Mouse (Mus musculus) neutrophil, adult 59 days (primary cell): ENCODE results near the gene Olfr284. TPM values are rescaled to one million over a fixed set of nuclear protein-coding genes. Genes with fewer than 3 reads are reported as not detected.

Experiments
- total RNA-seq, 2 experiments: library from RNA; stranded (reverse); gene quantifications; 1 replicate in 1 of 2; 2 replicates in 1 of 2; pipeline ENCODE4 v1.2.4; 2023

Olfr284 gene
- total RNA-seq, result not detected

DNA sequence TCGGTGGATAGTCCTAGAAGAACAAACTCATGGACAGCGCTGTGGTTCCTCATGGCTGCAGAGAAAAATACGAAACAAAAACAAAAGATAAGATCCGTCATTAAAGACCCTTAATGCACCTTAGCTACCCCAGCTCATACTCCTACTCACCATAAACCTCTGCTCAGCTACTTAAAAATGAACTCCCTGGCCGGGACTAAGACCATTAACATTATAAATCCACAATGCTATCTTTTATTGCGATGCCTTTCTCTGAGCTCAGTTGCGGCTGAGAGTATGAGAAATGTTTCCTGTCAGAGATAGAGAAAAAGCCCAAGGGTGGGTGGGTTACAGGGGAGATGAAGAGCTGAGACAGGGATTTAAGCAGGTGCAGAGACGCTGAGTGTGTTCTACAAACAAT, at the start of gene Olfr284:
Olfr284 (minus strand) TSS at position 101 of the 400 bp plus-strand sequence.

DNA sequence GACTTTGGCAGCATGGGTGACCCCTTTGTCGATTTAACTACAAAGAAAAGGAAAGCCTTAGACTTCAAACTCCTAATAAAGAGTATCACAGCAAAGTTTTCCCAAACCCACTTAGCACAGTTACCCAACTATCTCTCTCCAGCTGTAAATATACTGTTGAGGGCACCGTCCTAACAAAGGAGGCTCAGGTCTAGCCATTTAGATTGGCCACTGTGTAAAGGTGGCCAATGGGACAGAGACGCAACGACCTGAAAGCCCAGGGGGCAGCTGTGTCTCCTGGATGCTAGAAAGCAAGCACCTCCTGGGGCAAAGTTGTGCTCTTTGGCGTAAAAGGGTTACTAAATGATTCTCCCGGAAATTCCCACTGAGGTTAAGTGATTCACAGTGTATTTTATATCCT, 40.1 kb upstream of the Olfr284 start, which contains the start of gene Olfr283:
Olfr283 (minus strand) TSS at position 101 of the 400 bp plus-strand sequence.

DNA sequence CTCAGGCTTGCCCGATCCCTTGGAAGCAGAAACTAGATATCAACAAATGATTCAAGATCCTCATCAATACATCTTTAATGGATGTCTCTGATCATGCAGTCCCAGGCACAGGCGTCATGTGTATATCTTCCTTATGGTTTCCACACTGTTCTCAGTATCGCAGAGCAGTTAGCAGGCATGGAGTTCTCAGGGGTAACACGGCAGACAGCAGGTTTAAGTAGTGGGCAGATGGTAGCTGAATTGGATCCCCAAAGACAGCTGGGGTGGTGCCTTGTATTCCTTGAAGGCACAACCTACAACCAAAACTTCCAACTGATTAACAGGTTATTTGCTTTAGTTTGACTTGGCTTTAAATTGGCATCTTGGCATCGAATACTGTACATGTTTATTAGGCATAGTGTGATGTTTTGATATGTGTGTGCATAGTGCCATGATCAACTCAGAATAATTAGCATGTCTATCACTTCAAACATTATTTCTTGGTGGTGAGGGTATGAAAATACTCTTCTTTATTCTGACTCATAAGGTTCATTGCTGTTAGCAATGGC, 23.5 kb downstream of the Olfr284 start, which contains the start of gene Olfr285:
Olfr285 (minus strand) TSS at position 177 of the 548 bp plus-strand sequence.

DNA sequence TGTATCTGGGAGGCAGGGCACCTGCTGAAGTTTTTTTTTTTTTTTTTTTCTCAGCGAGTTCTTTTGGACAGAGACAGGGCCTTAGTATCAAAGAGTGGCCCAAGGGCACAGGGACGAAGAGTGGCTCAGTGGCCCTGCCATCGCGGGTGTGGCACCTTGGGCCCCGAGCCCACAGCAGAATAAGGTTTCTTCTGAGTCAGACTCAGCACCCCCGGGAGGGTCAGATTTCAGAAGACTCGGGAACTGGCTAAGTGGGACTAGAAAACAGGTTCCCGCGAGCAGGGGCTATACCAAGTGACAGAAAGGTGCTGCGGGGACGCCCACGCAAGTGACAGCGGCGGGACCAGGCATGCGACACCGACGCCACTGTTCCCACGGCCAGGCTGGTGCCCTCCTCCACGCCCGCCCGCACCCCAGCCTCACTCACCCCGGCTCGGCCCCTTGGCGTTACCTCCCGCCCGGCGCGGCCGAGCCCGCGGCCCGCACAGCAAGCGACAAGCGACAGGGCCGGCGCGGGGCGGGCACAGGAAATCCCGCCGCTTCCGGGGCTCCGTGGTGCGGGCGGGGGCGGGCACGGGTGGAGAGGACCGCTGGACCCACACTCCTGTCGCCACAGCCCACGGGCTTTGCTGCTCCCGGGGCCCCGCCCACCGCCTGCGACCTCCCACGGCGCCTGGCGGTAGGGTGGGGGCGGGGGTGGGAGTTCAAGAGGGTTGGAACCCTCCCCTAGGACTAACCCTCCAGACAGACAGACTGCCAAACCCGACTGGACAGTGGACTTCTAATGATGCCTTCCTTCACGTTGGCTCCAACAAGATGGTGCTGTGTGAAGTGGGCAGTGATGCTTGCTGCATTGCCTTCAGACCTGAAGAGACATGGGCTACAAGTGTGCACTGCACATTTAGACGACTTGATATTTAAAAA, 44.9 kb downstream of the Olfr284 start, which contains the start of gene Zfp641:
Zfp641 (minus strand) TSS at position 534 of the 924 bp plus-strand sequence.

Other genes with a start within 250 kb of the Olfr284 start
- 10 to 100 TPM in 1 of 2 experiments, 1 to 10 TPM in 1; 5.3 to 14.1 TPM for gene Pfkm, start 248.4 kb downstream of the Olfr284 start, total RNA-seq
- gene Senp1, start 247.2 kb downstream of the Olfr284 start, total RNA-seq, result 10 to 100 TPM; 34.0 to 34.8 TPM
- gene Asb8, start 175.4 kb downstream of the Olfr284 start, total RNA-seq, result 10 to 100 TPM; 19.5 to 20.7 TPM
- not detected for gene Ccdc184, start 173.8 kb downstream of the Olfr284 start, total RNA-seq
- gene Olfr288, start 145.4 kb downstream of the Olfr284 start, total RNA-seq, result not detected
- not detected for gene Gm44579, start 120.0 kb downstream of the Olfr284 start, total RNA-seq
- gene Olfr287, start 119.9 kb downstream of the Olfr284 start, total RNA-seq, result not detected
- not detected for gene Olfr286, start 106.5 kb downstream of the Olfr284 start, total RNA-seq
- gene H1fnt, start 83.7 kb downstream of the Olfr284 start, total RNA-seq, result not detected
- not detected for gene Zfp641, start 44.8 kb downstream of the Olfr284 start, total RNA-seq
- gene Olfr285, start 23.6 kb downstream of the Olfr284 start, total RNA-seq, result not detected
- not detected for gene Olfr283, start 40.0 kb upstream of the Olfr284 start, total RNA-seq
- not detected for gene Olfr282, start 90.2 kb upstream of the Olfr284 start, total RNA-seq
- not detected for gene Olfr281, start 111.6 kb upstream of the Olfr284 start, total RNA-seq
- not detected for gene OR5BS1P, start 128.9 kb upstream of the Olfr284 start, total RNA-seq
- not detected for gene Lalba, start 141.7 kb upstream of the Olfr284 start, total RNA-seq
- not detected for gene Olfr279, start 151.4 kb upstream of the Olfr284 start, total RNA-seq
- 10 to 100 TPM; 23.4 to 27.4 TPM for gene Kansl2, start 193.3 kb upstream of the Olfr284 start, total RNA-seq
- 10 to 100 TPM; 74.8 to 80.2 TPM for gene Ccnt1, start 229.9 kb upstream of the Olfr284 start, total RNA-seq
- not detected for gene 4930415O20Rik, start 230.0 kb upstream of the Olfr284 start, total RNA-seq